Mouse (Mus musculus) C2C12 (cell line): Measurements from ENCODE around the gene Zdhhc3. TPM values are rescaled to one million over a fixed set of nuclear protein-coding genes. Genes with fewer than 3 reads are reported as not detected.

Source experiments
- H3K27me3 ChIP-seq: one replicate; pipeline ENCODE4 v1.6.1; 2011; ENCODE audit not compliant: control insufficient read depth, insufficient read depth, insufficient read length
- H3K36me3 ChIP-seq: one replicate; pipeline ENCODE4 v1.6.1; 2011; ENCODE audit not compliant: control insufficient read depth, insufficient read depth
- H3K4me3 ChIP-seq: one replicate; pipeline ENCODE4 v1.5.1; 2011; ENCODE audit warnings: mild to moderate bottlenecking, control low read depth; ENCODE audit not compliant: poor library complexity, insufficient read depth, severe bottlenecking
- H3K79me2 ChIP-seq: one replicate; pipeline ENCODE4 v1.6.1; 2011; ENCODE audit not compliant: control insufficient read depth, insufficient read depth
- H3K79me3 ChIP-seq: one replicate; pipeline ENCODE4 v1.6.1; 2011; ENCODE audit warnings: low read depth, control low read depth
- H3ac ChIP-seq: one replicate; pipeline ENCODE3; 2011; ENCODE audit warnings: low read depth; ENCODE audit not compliant: control insufficient read depth, insufficient read length
- CEBPB ChIP-seq: IDR thresholded peaks from one replicate; pipeline ENCODE4 v1.6.1; 2011; ENCODE audit warnings: low read depth, mild to moderate bottlenecking, control low read depth, moderate library complexity
- CTCF ChIP-seq: IDR thresholded peaks from one replicate; pipeline ENCODE4 v1.5.1; 2011; ENCODE audit not compliant: control insufficient read depth, insufficient read depth, insufficient read length
- FOSL1 ChIP-seq: IDR thresholded peaks from one replicate; pipeline ENCODE4 v1.8.0; 2011; ENCODE audit warnings: mild to moderate bottlenecking, low read length; ENCODE audit not compliant: poor library complexity, insufficient read depth, severe bottlenecking
- MAX ChIP-seq: IDR thresholded peaks from one replicate; pipeline ENCODE4 v1.6.1; 2011; ENCODE audit warnings: mild to moderate bottlenecking, control low read depth
- MYOD1 ChIP-seq: IDR thresholded peaks from one replicate; pipeline ENCODE4 v1.6.1; 2011; ENCODE audit warnings: low read depth; ENCODE audit not compliant: control insufficient read depth, insufficient read length
- MYOG ChIP-seq: IDR thresholded peaks from one replicate; pipeline ENCODE4 v1.6.1; 2011; ENCODE audit not compliant: control insufficient read depth, insufficient read length; ENCODE audit errors: extremely low read depth
- USF1 ChIP-seq: IDR thresholded peaks from one replicate; pipeline ENCODE4 v1.6.1; 2011; ENCODE audit warnings: low read depth, mild to moderate bottlenecking, control low read depth, moderate library complexity
- polyA plus RNA-seq: library from polyadenylated mRNA; unstranded; fragments of >200 nt; fragmentation: generic; extraction: Trizol; gene quantifications from one replicate; pipeline ENCODE4 v1.2.1, GENCODE M21; 2012; ENCODE audit warnings: missing spikeins

The Zdhhc3 gene
- polyA plus RNA-seq, 1 experiment, result 62.6 TPM

DNA sequence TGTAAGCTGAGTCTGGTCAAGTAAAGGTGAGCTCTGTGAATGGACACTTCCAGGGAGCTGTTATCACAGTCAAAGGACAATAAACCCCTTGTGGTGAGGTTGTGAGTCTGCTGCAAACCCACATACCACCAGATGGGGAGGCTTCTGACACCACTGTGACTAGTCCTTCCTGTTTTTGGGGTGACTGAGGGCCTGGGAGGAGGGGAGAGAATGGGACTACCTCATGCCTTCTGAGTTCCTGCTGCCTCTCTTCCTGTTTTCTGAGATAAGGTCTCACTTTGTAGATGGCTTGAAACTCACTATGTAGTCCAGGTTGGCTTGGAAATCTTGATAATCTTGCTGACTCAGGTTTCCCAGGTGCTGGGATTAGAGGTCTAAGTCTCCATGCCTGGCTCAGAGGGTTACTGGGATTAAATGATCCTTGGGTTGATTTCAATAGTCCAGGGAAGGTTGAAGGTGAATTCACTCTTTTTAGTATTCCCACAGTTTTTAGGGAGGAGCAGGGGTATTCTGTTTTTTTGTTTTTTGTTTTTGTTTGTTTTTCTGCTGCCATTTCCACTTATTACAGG, 54.2 kb downstream of the Zdhhc3 start:
- no peak overlapping the region for H3ac ChIP-seq
- no peaks in the 10 kb centered on the region for H3K27me3 ChIP-seq
- no peak overlapping the region for H3K4me3 ChIP-seq
- TF ChIP-seq CTCF (no peak), FOSL1 (no peak), USF1 (no peak), CEBPB (no peak), MAX (no peak), MYOG (no peak)
- no peaks in the 10 kb centered on the region for H3K79me3 ChIP-seq
- H3K36me3 ChIP-seq, result no peaks in the 10 kb centered on the region
- no peaks in the 10 kb centered on the region for H3K79me2 ChIP-seq

DNA sequence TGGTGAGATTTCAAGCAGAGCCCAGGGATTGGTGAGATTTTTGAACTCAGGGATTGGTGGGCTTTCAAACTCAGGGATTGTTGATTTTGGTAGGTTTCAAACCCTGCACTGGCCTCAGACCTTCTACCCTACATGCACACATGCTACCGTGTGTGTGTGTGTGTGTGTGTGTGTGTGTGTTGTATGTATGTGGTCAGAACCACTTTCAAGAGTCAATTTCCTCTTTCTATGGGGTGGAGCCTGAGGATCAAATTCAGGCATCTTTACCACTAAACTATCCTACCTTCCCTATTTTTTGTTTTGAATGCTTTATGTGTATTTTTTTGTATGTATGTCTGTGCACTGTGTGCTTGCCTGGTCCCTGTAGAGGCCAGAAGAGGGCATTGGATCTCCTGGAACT, 65.3 kb downstream of the Zdhhc3 start:
- Histone ChIP-seq H3K36me3 (no peaks in the 10 kb centered on the region), H3K4me3 (no peak overlapping the region), H3K27me3 (peaks cover 19% of the 10 kb centered on the region), H3ac (no peak overlapping the region), H3K79me3 (no peaks in the 10 kb centered on the region), H3K79me2 (no peaks in the 10 kb centered on the region)
- no peak for TF ChIP-seq MYOG
- TF ChIP-seq FOSL1, result no peak

DNA sequence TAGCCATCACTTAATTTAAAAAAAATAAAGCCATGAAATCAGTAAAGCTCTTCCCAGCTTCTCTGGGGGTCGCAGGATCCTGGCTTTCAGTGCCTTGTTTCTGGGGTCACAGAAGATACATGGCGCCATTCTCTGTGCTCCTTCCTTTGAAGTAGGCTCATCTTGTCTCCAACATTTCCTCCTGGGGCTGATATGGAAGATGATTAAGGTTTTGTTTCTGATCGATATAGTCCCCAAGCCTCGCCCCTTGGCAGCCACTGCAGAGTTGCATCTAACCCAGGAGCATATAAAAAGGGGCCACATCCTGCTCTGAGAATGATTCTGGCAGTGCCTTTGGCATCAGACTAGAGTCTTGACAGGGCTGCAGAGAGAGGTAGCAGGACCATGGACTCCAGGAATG, 78.6 kb downstream of the Zdhhc3 start, which contains the start of gene Tgm4:
Gene Tgm4, plus strand, starts transcription at position 301 of the 400 bp plus-strand sequence.
- Histone ChIP-seq H3ac (no peak within 1 kb of the TSS), H3K79me3 (no peaks in the 10 kb centered on the region), H3K79me2 (no peaks in the 10 kb centered on the region), H3K27me3 (peaks cover 3% of the 10 kb centered on the region), H3K36me3 (no peaks in the 10 kb centered on the region), H3K4me3 (no peak within 1 kb of the TSS)
- no peak for TF ChIP-seq MYOD1
- no peak for TF ChIP-seq USF1
- TF ChIP-seq FOSL1, result no peak
- no peak for TF ChIP-seq CTCF
- TF ChIP-seq CEBPB, result no peak

DNA sequence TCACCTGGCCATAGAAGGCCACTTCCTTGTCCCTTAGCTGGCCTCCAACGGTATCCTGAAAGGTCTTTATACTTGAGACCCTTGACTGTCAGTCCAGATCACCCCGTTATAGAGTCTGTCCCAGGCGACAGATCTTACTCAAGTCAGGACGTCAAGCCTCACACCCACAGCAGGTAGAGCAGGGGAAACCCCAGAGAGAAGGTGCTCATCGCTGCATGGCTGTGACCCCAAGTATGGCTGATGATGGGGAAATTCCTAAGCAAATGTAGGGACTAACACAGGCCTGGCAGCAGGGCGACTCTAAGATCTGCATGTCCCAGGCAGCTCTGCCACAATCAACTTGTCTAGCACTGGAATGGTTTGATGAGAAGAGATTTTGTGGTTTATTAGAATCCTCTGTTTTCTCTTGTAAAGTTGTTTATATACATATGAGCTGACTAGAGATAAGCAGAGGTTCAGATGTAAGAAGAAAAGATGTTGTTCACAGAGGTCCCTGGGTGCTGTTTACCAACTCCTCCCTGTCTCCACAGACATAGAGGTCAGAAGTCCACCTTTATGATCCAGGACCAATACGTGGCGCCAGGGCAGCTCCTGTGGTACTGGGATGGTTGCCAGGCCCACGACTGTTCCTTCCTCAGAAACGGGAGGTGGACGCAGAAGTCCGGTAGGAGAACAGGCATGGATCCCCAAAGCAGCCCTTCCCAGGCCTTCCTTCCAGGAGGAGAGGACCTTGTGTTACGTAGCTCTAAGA, 81.3 kb downstream of the Zdhhc3 start:
- no peak for TF ChIP-seq CEBPB
- TF ChIP-seq MYOG, result no peak
- no peak for TF ChIP-seq FOSL1
- TF ChIP-seq CTCF, result no peak
- TF ChIP-seq MAX, result no peak
- no peak for TF ChIP-seq MYOD1
- TF ChIP-seq USF1, result no peak

DNA sequence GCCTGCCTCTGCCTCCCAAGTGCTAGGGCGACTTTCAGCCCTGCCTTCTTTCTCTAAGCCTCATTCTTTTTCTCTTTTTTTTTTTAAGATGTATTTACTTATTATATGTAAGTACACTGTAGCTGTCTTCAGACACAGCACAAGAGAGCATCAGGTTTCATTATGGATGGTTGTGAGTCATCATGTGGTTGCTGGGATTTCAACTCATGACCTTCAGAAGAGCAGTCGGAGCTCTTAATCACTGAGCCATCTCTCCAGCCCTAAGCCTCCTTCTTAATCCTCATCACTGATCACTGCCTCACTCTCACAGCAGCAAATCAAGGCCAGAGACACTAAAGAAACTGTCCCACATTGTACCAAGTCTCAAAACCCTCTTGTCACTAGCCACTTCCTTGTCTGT, 88.8 kb downstream of the Zdhhc3 start:
- H3K79me3 ChIP-seq, result peaks cover 11% of the 10 kb centered on the region
- TF ChIP-seq FOSL1 (peak; percentile 17), CEBPB (no peak)
- no peak overlapping the region for H3K4me3 ChIP-seq
- peaks cover 11% of the 10 kb centered on the region for H3K79me2 ChIP-seq
- no peaks in the 10 kb centered on the region for H3K36me3 ChIP-seq
- H3K27me3 ChIP-seq, result no peaks in the 10 kb centered on the region
- no peak overlapping the region for H3ac ChIP-seq

More for the DNA sequence above, 81.3 kb downstream of the Zdhhc3 start:
- Histone ChIP-seq H3K4me3 (no peak overlapping the region), H3K27me3 (peaks cover 3% of the 10 kb centered on the region), H3ac (no peak overlapping the region), H3K36me3 (no peaks in the 10 kb centered on the region), H3K79me2 (no peaks in the 10 kb centered on the region), H3K79me3 (no peaks in the 10 kb centered on the region)
